Mouse (Mus musculus) CH12.LX (cell line): ENCODE results near the gene Cap2.

ENCODE experiments used
- CTCF ChIP-seq, 2 experiments: IDR thresholded peaks in 1 of 2; conservative IDR thresholded peaks in 1 of 2; 2 replicates each; pipeline ENCODE4 v1.5.1; 2011 to 2012; ENCODE audit warnings: low read depth in 2 of 2, low read length in 2 of 2, improper control_type of control experiment in 1 of 2, inconsistent platforms in 1 of 2, mild to moderate bottlenecking in 1 of 2, moderate library complexity in 1 of 2
- E2F4 ChIP-seq: IDR thresholded peaks from 2 replicates; pipeline ENCODE4 v1.6.1; 2011; ENCODE audit warnings: low read depth, low read length, improper control_type of control experiment; ENCODE audit not compliant: insufficient replicate concordance
- EP300 ChIP-seq: IDR thresholded peaks from 2 replicates; pipeline ENCODE4 v1.6.1; 2011; ENCODE audit warnings: low read length, improper control_type of control experiment
- IRF4 ChIP-seq: IDR thresholded peaks from 2 replicates; pipeline ENCODE4 v1.6.1; 2014; ENCODE audit warnings: low read depth, mild to moderate bottlenecking, inconsistent platforms, low read length, improper control_type of control experiment
- JUND ChIP-seq: conservative IDR thresholded peaks from 2 replicates; pipeline ENCODE4 v1.6.1; 2011; ENCODE audit warnings: low read depth, low read length, improper control_type of control experiment
- KAT2A ChIP-seq: IDR thresholded peaks from 2 replicates; pipeline ENCODE4 v1.6.1; 2012; ENCODE audit warnings: low read length, improper control_type of control experiment, inconsistent platforms; ENCODE audit not compliant: insufficient replicate concordance
- NELFE ChIP-seq: IDR thresholded peaks from 2 replicates; pipeline ENCODE4 v1.6.1; 2011; ENCODE audit warnings: low read depth, low read length, improper control_type of control experiment
- POLR2A ChIP-seq: IDR thresholded peaks from 2 replicates; pipeline ENCODE4 v1.6.1; 2011; ENCODE audit warnings: low read depth, mild to moderate bottlenecking, improper control_type of control experiment, low read length
- SIN3A ChIP-seq: IDR thresholded peaks from 2 replicates; pipeline ENCODE4 v1.6.1; 2012; ENCODE audit warnings: low read length, improper control_type of control experiment, inconsistent platforms
- USF1 ChIP-seq: IDR thresholded peaks from 2 replicates; pipeline ENCODE4 v1.6.1; 2014; ENCODE audit warnings: low read depth, mild to moderate bottlenecking, inconsistent platforms, low read length, improper control_type of control experiment
- ZMIZ1 ChIP-seq: IDR thresholded peaks from 2 replicates; pipeline ENCODE4 v1.6.1; 2012; ENCODE audit warnings: low read depth, mild to moderate bottlenecking, inconsistent platforms, low read length, improper control_type of control experiment

- no peak for TF ChIP-seq NELFE
- TF ChIP-seq CTCF (conservative IDR thresholded peaks at IDR 0.05 in 1 of 2, IDR thresholded peaks at IDR 0.05 in 1 of 2; ENCODE audit: low read depth in 2 of 2, low read length in 2 of 2), result no peak
- TF ChIP-seq EP300, result no peak
- no peak for TF ChIP-seq ZMIZ1
- no peak for TF ChIP-seq POLR2A
- no peak for TF ChIP-seq SIN3A
- TF ChIP-seq E2F4, result no peak
- no peak for TF ChIP-seq IRF4
- TF ChIP-seq KAT2A, result no peak
- TF ChIP-seq JUND, result no peak
- TF ChIP-seq USF1, result no peak
These were observed 194.3 kb downstream of the Cap2 start for GRCm38 (mm10) chr13:46695932-46696331.
